Mouse (Mus musculus): ENCODE results near the gene Cpxm2. TPM values are rescaled to one million over a fixed set of nuclear protein-coding genes. Genes with fewer than 3 reads are reported as not detected.

Cpxm2 gene
- polyA plus RNA-seq, 1 experiment from 2014 or later = 0.08 TPM

GRCm38 (mm10) chr7:132181586-132182198, 27.2 kb upstream of the Cpxm2 start:
- Histone ChIP-seq H3K4me2 (ENCODE audit: low read depth, low read length) (no peak overlapping the region), H3K4me3 (ENCODE audit: low read depth, low read length) (no peak overlapping the region), H3K4me1 (ENCODE audit: control insufficient read depth, low read depth, low read length) (no peaks in the 10 kb centered on the region), H3K9ac (ENCODE audit: low read depth, low read length) (no peak overlapping the region), H3K36me3 (ENCODE audit: control insufficient read depth, insufficient read depth) (no peaks in the 10 kb centered on the region), H3K27ac (ENCODE audit: low read length) (no peak overlapping the region), H3K9me3 (replicated peaks; ENCODE audit: control insufficient read depth, low read length) (no peaks in the 10 kb centered on the region), H3K27me3 (ENCODE audit: control insufficient read depth, insufficient read depth, low read depth, low read length) (no peaks in the 10 kb centered on the region)
- no peak for ATAC-seq (ENCODE audit: low read depth)
- WGBS (ENCODE audit: insufficient replicate concordance) = 64% methylated on average over 4 of the region's 4 CpGs

GRCm38 (mm10) chr7:132181042-132181441, 26.5 kb upstream of the Cpxm2 start:
- Histone ChIP-seq H3K9ac (ENCODE audit: low read depth, low read length) (no peak overlapping the region), H3K27me3 (ENCODE audit: control insufficient read depth, insufficient read depth, low read depth, low read length) (no peaks in the 10 kb centered on the region), H3K36me3 (ENCODE audit: control insufficient read depth, insufficient read depth) (no peaks in the 10 kb centered on the region), H3K9me3 (replicated peaks; ENCODE audit: control insufficient read depth, low read length) (no peaks in the 10 kb centered on the region), H3K4me3 (ENCODE audit: low read depth, low read length) (no peak overlapping the region), H3K4me1 (ENCODE audit: control insufficient read depth, low read depth, low read length) (no peaks in the 10 kb centered on the region), H3K27ac (ENCODE audit: low read length) (no peak overlapping the region), H3K4me2 (ENCODE audit: low read depth, low read length) (no peak overlapping the region)
- 51% methylated on average over 3 of the region's 3 CpGs for WGBS (ENCODE audit: insufficient replicate concordance)
- ATAC-seq (ENCODE audit: low read depth) = no peak

DNA sequence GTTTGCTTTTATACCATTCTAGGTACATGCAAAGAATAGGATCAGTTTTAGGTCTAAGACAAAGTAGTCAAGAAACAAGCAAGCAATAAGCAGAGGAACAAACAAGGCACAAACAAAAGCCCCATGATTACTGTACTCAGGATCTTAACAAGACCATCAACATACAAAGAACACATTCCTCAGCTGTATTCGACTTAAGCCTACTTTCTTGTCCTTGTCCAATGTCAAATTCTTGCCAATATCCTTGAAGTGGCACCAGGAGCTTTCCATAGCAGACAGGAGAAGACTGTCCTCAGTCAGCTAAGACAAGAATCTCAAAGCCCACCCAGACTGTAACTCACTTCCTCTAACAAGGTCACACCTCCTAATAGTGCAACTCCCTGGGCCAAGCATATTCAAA, 24.5 kb upstream of the Cpxm2 start:
- ATAC-seq (ENCODE audit: low read depth) = no peak
- Histone ChIP-seq H3K36me3 (ENCODE audit: control insufficient read depth, insufficient read depth) (no peaks in the 10 kb centered on the region), H3K4me1 (ENCODE audit: control insufficient read depth, low read depth, low read length) (no peaks in the 10 kb centered on the region), H3K27me3 (ENCODE audit: control insufficient read depth, insufficient read depth, low read depth, low read length) (no peaks in the 10 kb centered on the region), H3K27ac (ENCODE audit: low read length) (no peak overlapping the region), H3K9ac (ENCODE audit: low read depth, low read length) (no peak overlapping the region), H3K9me3 (replicated peaks; ENCODE audit: control insufficient read depth, low read length) (no peaks in the 10 kb centered on the region), H3K4me2 (ENCODE audit: low read depth, low read length) (no peak overlapping the region), H3K4me3 (ENCODE audit: low read depth, low read length) (no peak overlapping the region)
- 15% methylated on average over 1 of the region's 1 CpGs for WGBS (ENCODE audit: insufficient replicate concordance)

DNA sequence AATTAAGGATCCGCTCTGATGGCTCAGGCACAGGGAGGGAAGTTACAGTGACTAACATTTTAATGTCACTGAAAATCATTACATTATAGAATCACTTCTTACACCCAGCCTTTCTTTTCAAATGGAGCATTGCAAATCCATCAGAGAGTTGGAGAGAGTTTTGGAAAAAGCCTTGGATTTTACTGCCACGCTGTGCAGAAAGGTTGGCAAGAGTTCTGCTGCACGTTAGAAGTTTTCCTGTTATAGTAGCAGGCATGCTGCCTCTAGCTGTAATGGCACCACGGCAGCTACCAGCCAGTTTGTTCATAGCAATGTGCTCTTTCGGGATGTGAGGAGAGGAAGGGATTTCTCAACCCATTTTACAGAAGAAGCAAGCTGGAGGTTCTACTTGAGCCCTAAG, 20.2 kb upstream of the Cpxm2 start:
- H3K4me1 ChIP-seq (ENCODE audit: control insufficient read depth, low read depth, low read length) = no peaks in the 10 kb centered on the region
- H3K9ac ChIP-seq (ENCODE audit: low read depth, low read length) = no peak overlapping the region
- no peak overlapping the region for H3K4me3 ChIP-seq (ENCODE audit: low read depth, low read length)
- no peak overlapping the region for H3K27ac ChIP-seq (ENCODE audit: low read length)
- no peaks in the 10 kb centered on the region for H3K36me3 ChIP-seq (ENCODE audit: control insufficient read depth, insufficient read depth)
- ATAC-seq (ENCODE audit: low read depth) = no peak
- H3K27me3 ChIP-seq (ENCODE audit: control insufficient read depth, insufficient read depth, low read depth, low read length) = no peaks in the 10 kb centered on the region
- 59% methylated on average over 5 of the region's 5 CpGs for WGBS (ENCODE audit: insufficient replicate concordance)
- H3K4me2 ChIP-seq (ENCODE audit: low read depth, low read length) = no peak overlapping the region
- H3K9me3 ChIP-seq (replicated peaks; ENCODE audit: control insufficient read depth, low read length) = no peaks in the 10 kb centered on the region

GRCm38 (mm10) chr7:132174296-132174695, 19.8 kb upstream of the Cpxm2 start:
- no peaks in the 10 kb centered on the region for H3K4me1 ChIP-seq (ENCODE audit: control insufficient read depth, low read depth, low read length)
- no peaks in the 10 kb centered on the region for H3K9me3 ChIP-seq (replicated peaks; ENCODE audit: control insufficient read depth, low read length)
- no peak overlapping the region for H3K4me2 ChIP-seq (ENCODE audit: low read depth, low read length)
- no peak overlapping the region for H3K4me3 ChIP-seq (ENCODE audit: low read depth, low read length)
- no peaks in the 10 kb centered on the region for H3K27me3 ChIP-seq (ENCODE audit: control insufficient read depth, insufficient read depth, low read depth, low read length)
- no peak for ATAC-seq (ENCODE audit: low read depth)
- H3K27ac ChIP-seq (ENCODE audit: low read length) = no peak overlapping the region
- WGBS (ENCODE audit: insufficient replicate concordance) = 50% methylated on average over 2 of the region's 2 CpGs
- no peak overlapping the region for H3K9ac ChIP-seq (ENCODE audit: low read depth, low read length)
- H3K36me3 ChIP-seq (ENCODE audit: control insufficient read depth, insufficient read depth) = no peaks in the 10 kb centered on the region

- Histone ChIP-seq H3K9me3 (replicated peaks; ENCODE audit: control insufficient read depth, low read length) (no peaks in the 10 kb centered on the region), H3K9ac (ENCODE audit: low read depth, low read length) (no peak overlapping the region), H3K36me3 (ENCODE audit: control insufficient read depth, insufficient read depth) (no peaks in the 10 kb centered on the region), H3K27ac (ENCODE audit: low read length) (no peak overlapping the region), H3K4me3 (ENCODE audit: low read depth, low read length) (no peak overlapping the region), H3K27me3 (ENCODE audit: control insufficient read depth, insufficient read depth, low read depth, low read length) (no peaks in the 10 kb centered on the region), H3K4me2 (ENCODE audit: low read depth, low read length) (no peak overlapping the region), H3K4me1 (ENCODE audit: control insufficient read depth, low read depth, low read length) (no peaks in the 10 kb centered on the region)
- WGBS (ENCODE audit: insufficient replicate concordance) = 44% methylated on average over 5 of the region's 5 CpGs
- ATAC-seq (ENCODE audit: low read depth) = no peak
Measured at GRCm38 (mm10) chr7:132172220-132172619, 17.7 kb upstream of the Cpxm2 start.

- Histone ChIP-seq H3K27me3 (ENCODE audit: control insufficient read depth, insufficient read depth, low read depth, low read length) (no peaks in the 10 kb centered on the region), H3K4me1 (ENCODE audit: control insufficient read depth, low read depth, low read length) (no peaks in the 10 kb centered on the region), H3K4me3 (ENCODE audit: low read depth, low read length) (no peak overlapping the region), H3K27ac (ENCODE audit: low read length) (no peak overlapping the region), H3K36me3 (ENCODE audit: control insufficient read depth, insufficient read depth) (no peaks in the 10 kb centered on the region), H3K9ac (ENCODE audit: low read depth, low read length) (no peak overlapping the region), H3K4me2 (ENCODE audit: low read depth, low read length) (no peak overlapping the region), H3K9me3 (replicated peaks; ENCODE audit: control insufficient read depth, low read length) (no peaks in the 10 kb centered on the region)
- WGBS (ENCODE audit: insufficient replicate concordance) = 61% methylated on average over 5 of the region's 5 CpGs
- ATAC-seq (ENCODE audit: low read depth) = no peak
Measured at GRCm38 (mm10) chr7:132171716-132172115, 17.2 kb upstream of the Cpxm2 start.

- Histone ChIP-seq H3K9me3 (replicated peaks; ENCODE audit: control insufficient read depth, low read length) (no peaks in the 10 kb centered on the region), H3K27ac (ENCODE audit: low read length) (no peak overlapping the region), H3K9ac (ENCODE audit: low read depth, low read length) (no peak overlapping the region), H3K4me1 (ENCODE audit: control insufficient read depth, low read depth, low read length) (no peaks in the 10 kb centered on the region), H3K36me3 (ENCODE audit: control insufficient read depth, insufficient read depth) (no peaks in the 10 kb centered on the region), H3K4me3 (ENCODE audit: low read depth, low read length) (no peak overlapping the region), H3K27me3 (ENCODE audit: control insufficient read depth, insufficient read depth, low read depth, low read length) (no peaks in the 10 kb centered on the region), H3K4me2 (ENCODE audit: low read depth, low read length) (no peak overlapping the region)
- WGBS (ENCODE audit: insufficient replicate concordance) = 48% methylated on average over 7 of the region's 7 CpGs
- no peak for ATAC-seq (ENCODE audit: low read depth)
Measured at GRCm38 (mm10) chr7:132169419-132170169, 15.1 kb upstream of the Cpxm2 start.

DNA sequence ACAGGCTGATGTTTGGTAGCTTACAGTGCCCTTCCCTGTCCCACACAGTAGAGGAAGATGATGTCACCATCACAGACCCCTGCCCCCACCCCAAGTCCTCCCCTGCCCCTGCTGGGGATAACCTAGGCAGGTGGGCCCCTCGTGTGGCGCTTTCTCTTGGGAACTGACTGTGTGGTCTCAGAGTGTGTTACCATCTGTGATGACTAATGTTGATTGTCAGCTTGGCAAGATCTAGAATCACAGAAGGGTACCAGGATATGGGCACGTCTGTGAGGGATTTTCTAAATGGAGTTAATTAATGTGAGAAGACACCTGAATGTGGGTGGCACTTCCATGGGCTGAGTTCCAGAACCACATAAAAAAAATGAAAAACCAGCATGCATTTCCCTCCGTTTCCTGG, 12.7 kb upstream of the Cpxm2 start:
- Histone ChIP-seq H3K4me2 (ENCODE audit: low read depth, low read length) (no peak overlapping the region), H3K9me3 (replicated peaks; ENCODE audit: control insufficient read depth, low read length) (no peaks in the 10 kb centered on the region), H3K4me1 (ENCODE audit: control insufficient read depth, low read depth, low read length) (no peaks in the 10 kb centered on the region), H3K27ac (ENCODE audit: low read length) (no peak overlapping the region), H3K36me3 (ENCODE audit: control insufficient read depth, insufficient read depth) (no peaks in the 10 kb centered on the region), H3K9ac (ENCODE audit: low read depth, low read length) (no peak overlapping the region), H3K4me3 (ENCODE audit: low read depth, low read length) (no peak overlapping the region), H3K27me3 (ENCODE audit: control insufficient read depth, insufficient read depth, low read depth, low read length) (no peaks in the 10 kb centered on the region)
- ATAC-seq (ENCODE audit: low read depth) = no peak
- 59% methylated on average over 4 of the region's 4 CpGs for whole genome bisulfite sequencing (ENCODE audit: insufficient replicate concordance)

All from liver, embryonic 16.5 days (tissue).